Mouse (Mus musculus) midbrain, embryonic 14.5 days (tissue): ENCODE data around the gene Cerk. TPM values are rescaled to one million over a fixed set of nuclear protein-coding genes. Genes with fewer than 3 reads are reported as not detected.
"Not testable (repeated sequence)": the region's sequence is repeated elsewhere in the genome, so short reads cannot be mapped to it uniquely, and the experiment has no call there.

Experiments
- ATAC-seq: fragments of 200-750 bp; cut with Nextera tagmentation; 2 replicates; pipeline ENCODE4 v1.8.0; 2017; ENCODE audit warnings: moderate number of reproducible peaks, moderate library complexity; ENCODE audit not compliant: low FRiP score, low TSS enrichment
- DNase-seq: peaks from one replicate; pipeline ENCODE4 v3.0.0-alpha.2; 2015
- H3K27ac ChIP-seq: fragments of 300-500 bp; sonication (generic); replicated peaks from 2 replicates; pipeline ENCODE4 v1.5.1; 2014; ENCODE audit warnings: mild to moderate bottlenecking, low read depth, low read length, moderate library complexity
- H3K27me3 ChIP-seq: fragments of 300-500 bp; sonication (generic); 2 replicates; pipeline ENCODE4 v1.6.1; 2014; ENCODE audit warnings: low read length, control low read depth, mixed read lengths; ENCODE audit not compliant: control insufficient read depth, insufficient read depth
- H3K36me3 ChIP-seq: fragments of 300-500 bp; sonication (generic); 2 replicates; pipeline ENCODE4 v1.6.1; 2014; ENCODE audit warnings: low read length, control low read depth; ENCODE audit not compliant: control insufficient read depth, insufficient read depth
- H3K4me1 ChIP-seq: fragments of 300-500 bp; sonication (generic); 2 replicates; pipeline ENCODE4 v1.6.1; 2014; ENCODE audit warnings: mild to moderate bottlenecking, antibody characterized with exemption, low read length, control low read depth; ENCODE audit not compliant: control insufficient read depth, insufficient read depth
- H3K4me2 ChIP-seq: fragments of 300-500 bp; sonication (generic); 2 replicates; pipeline ENCODE4 v1.6.1; 2014; ENCODE audit warnings: mild to moderate bottlenecking, low read length, moderate library complexity
- H3K4me3 ChIP-seq: fragments of 300-500 bp; sonication (generic); replicated peaks from 2 replicates; pipeline ENCODE4 v1.5.1; 2014; ENCODE audit warnings: low read depth, low read length
- H3K9ac ChIP-seq: fragments of 300-500 bp; sonication (generic); replicated peaks from 2 replicates; pipeline ENCODE4 v1.6.1; 2014; ENCODE audit warnings: mild to moderate bottlenecking, low read length, moderate library complexity
- H3K9me3 ChIP-seq: fragments of 300-500 bp; sonication (generic); 2 replicates; pipeline ENCODE4 v1.6.1; 2016; ENCODE audit warnings: low read length, control low read depth, mixed read lengths; ENCODE audit not compliant: control insufficient read depth
- WGBS: fragments of 180-500 bp; shearing (Covaris S2); extraction: QIAGEN DNeasy Blood & Tissue Kit; methylation state at CpG from one replicate; pipeline ENCODE4 v1.1.7; 2014; 5-methylcytosine and 5-hydroxymethylcytosine counted together
- polyA plus RNA-seq: library from polyadenylated mRNA; unstranded; fragments of >200 nt; fragmentation: Nextera tagmentation; extraction: Ambion mirVana; gene quantifications from 2 replicates; pipeline ENCODE4 v1.2.1, GENCODE M21; 2014

The Cerk gene
- polyA plus RNA-seq, 1 experiment from 2014 or later, result 23.5 TPM

DNA sequence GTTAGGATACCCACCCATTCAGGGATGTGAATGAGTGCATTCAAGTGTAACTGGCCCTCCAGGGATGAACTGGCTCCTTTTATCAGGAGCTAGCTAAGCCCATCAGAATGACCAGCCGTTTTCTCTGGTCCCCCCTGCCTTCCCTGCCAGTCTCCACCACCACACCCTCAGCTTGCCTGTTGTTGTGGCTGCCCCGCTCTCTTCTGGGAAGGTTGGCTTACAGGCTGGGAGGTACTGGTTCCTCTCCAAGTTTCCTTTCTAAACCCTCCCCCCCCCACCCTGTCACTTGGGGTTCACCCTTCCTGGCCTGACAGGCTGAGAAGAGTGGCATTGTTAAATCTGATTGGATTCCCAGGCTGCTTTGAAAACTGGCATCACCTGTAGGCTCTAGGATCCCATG lies 88.1 kb downstream of the Cerk start:
- H3K9me3 ChIP-seq, result no peaks in the 10 kb centered on the region
- H3K27me3 ChIP-seq, result no peaks in the 10 kb centered on the region
- DNase-seq (no peak), ATAC-seq (no peak)
- H3K4me1 ChIP-seq, result no peaks in the 10 kb centered on the region
- no peak overlapping the region for H3K9ac ChIP-seq
- WGBS, result 23% methylated on average over 2 of the region's 2 CpGs
- H3K36me3 ChIP-seq, result peaks cover 34% of the 10 kb centered on the region
- H3K4me3 ChIP-seq, result no peak overlapping the region
- no peak overlapping the region for H3K4me2 ChIP-seq
- H3K27ac ChIP-seq, result no peak overlapping the region

DNA sequence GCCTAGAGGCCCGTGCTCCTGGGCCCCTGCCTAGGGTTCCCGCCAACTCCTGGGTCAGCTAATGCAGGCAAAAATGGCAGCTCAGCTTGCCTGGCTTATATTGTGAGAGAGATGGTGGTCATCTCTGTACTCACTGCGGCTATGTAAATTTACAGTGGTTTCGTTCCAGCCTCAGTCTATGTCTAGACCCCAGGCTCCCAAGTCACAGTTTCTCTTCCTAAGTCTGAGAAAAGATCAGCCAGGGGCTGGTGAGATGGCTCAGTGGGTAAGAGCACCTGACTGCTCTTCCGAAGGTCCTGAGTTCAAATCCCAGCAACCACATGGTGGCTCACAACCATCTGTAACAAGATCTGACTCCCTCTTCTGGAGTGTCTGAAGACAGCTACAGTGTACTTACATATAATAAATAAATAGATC lies 89.3 kb downstream of the Cerk start:
- H3K4me1 ChIP-seq, H3K9ac ChIP-seq, H3K9me3 ChIP-seq, DNase-seq, ATAC-seq, H3K4me3 ChIP-seq, H3K4me2 ChIP-seq, H3K27me3 ChIP-seq, H3K27ac ChIP-seq: not testable (repeated sequence)
- WGBS, result 95% methylated on average over 5 of the region's 5 CpGs
- peaks cover 37% of the 10 kb centered on the region for H3K36me3 ChIP-seq

DNA sequence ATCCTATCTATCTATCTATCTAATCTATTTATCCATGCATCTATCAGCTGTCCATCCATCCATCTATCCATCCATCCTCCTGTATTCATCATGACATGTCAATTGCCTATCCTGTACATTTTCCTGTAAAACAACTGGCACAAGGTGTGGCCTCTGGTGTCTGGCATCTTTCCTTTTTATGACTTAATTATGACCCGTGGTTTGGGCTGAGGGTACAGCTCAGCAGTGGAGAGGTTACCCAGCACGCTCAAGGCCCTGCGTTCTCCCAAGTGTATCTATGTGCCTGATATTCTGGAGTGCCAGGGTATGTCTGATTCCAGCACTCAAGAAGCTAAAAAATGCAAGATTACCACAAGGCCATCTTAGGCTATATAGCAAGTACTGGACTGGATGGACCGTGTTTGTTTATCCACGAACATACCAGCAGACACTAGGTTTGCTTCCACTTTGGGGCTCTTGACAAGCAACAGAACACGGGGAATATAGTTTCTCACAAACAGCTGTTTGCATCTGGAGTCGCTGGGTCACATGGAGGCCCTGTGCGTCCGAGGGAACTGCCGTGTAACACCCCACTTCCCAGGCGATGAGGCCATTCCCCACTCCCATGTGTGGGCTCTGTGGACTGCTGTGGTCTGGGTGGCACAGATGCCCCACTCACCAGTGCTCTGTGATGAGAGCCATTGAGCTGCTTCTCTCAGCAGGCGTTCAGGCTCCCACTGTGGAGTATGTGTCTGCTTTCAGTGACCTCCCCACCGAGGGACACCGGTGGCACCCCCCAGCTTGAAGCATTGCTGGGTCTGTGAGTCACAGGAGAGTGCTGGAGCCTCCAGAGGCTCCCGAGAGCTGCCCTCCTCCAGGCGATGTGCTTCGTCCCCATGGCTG lies 90.0 kb downstream of the Cerk start:
- 94% methylated on average over 17 of the region's 17 CpGs for WGBS
- H3K36me3 ChIP-seq, result peaks cover 35% of the 10 kb centered on the region
- no peak overlapping the region for H3K9ac ChIP-seq
- no peaks in the 10 kb centered on the region for H3K27me3 ChIP-seq
- no peak overlapping the region for H3K4me3 ChIP-seq
- H3K27ac ChIP-seq, result no peak overlapping the region
- no peak for ATAC-seq
- no peak overlapping the region for H3K4me2 ChIP-seq
- no peaks in the 10 kb centered on the region for H3K9me3 ChIP-seq
- H3K4me1 ChIP-seq, result 0 out of 2 replicates have a peak, but pooled peaks cover 2% of the 10 kb centered on the region
- DNase-seq, result no peak

DNA sequence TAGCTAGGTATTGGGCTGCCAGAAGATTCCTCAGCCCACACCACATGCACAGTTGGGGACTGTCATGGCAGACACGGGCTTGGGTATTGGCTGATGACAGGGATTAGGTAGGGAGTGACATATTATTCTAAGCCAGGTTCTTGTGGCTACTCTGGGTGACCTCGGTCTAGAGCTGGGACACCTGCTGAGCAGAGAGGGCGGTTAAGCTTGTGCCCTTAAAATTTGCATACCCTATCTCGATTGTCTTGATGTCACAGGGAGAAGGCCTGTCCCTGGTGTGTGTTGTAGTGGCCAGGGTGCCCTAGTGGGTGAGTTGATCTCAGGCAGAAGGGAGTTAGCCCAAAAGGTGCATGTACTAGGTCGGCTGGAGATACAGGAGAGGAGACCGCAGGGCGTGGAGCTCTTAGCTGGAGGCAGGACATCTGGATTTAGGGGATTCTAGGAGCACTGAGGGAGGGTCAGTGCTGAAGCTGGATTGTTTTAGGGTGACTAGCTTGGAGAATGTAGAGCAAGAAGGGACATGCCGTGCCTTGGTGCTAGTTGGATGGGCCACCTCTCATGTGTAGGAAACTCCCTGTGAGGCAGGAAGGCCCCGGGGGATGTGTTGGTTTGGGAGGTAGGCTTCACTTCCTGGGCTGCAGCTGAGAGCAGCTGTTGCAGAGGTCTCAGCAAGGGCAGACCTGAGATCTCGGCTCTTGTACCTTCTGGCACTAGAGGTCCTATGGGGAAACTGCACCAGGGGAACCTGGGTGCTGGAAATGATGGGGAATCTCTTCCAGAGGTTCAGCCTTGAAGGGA lies 91.4 kb downstream of the Cerk start:
- H3K9me3 ChIP-seq, result no peaks in the 10 kb centered on the region
- WGBS, result 76% methylated on average over 10 of the region's 10 CpGs
- ATAC-seq (no peak), DNase-seq (no peak)
- H3K4me1 ChIP-seq, result peaks cover 7% of the 10 kb centered on the region; the same call in 1 of the 2 replicates
- H3K27me3 ChIP-seq, result no peaks in the 10 kb centered on the region
- no peak overlapping the region for H3K27ac ChIP-seq
- H3K9ac ChIP-seq, result no peak overlapping the region
- no peak overlapping the region for H3K4me2 ChIP-seq
- H3K4me3 ChIP-seq, result no peak overlapping the region
- H3K36me3 ChIP-seq, result peaks cover 27% of the 10 kb centered on the region

DNA sequence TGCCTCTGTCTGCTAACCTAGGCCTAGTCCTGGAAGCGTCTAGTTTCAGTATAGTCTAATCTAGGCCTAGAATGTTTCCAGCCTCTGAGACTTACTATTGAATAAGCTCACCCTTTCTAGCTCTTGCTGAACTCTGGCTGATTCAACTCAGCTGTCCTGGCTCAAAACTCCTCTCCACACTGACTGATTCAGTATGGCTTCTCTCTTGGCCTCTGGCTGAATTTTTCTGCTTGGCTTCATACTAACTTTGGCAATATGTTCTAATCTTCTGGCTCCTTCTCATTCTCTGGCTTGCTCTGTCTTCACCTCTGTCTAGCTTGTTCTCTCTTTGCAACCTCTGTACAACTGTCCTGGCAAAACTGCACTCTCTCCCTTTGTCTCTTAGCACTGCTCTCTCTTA lies 92.7 kb downstream of the Cerk start:
- Histone ChIP-seq H3K27ac (no peak overlapping the region), H3K4me3 (no peak overlapping the region), H3K4me1 (peaks cover 11% of the 10 kb centered on the region; the same call in 1 of the 2 replicates), H3K9me3 (no peaks in the 10 kb centered on the region), H3K9ac (no peak overlapping the region), H3K27me3 (no peaks in the 10 kb centered on the region), H3K36me3 (peaks cover 24% of the 10 kb centered on the region), H3K4me2 (no peak overlapping the region)
- ATAC-seq (no peak), DNase-seq (no peak)
- 94% methylated on average over 1 of the region's 1 CpGs for WGBS

DNA sequence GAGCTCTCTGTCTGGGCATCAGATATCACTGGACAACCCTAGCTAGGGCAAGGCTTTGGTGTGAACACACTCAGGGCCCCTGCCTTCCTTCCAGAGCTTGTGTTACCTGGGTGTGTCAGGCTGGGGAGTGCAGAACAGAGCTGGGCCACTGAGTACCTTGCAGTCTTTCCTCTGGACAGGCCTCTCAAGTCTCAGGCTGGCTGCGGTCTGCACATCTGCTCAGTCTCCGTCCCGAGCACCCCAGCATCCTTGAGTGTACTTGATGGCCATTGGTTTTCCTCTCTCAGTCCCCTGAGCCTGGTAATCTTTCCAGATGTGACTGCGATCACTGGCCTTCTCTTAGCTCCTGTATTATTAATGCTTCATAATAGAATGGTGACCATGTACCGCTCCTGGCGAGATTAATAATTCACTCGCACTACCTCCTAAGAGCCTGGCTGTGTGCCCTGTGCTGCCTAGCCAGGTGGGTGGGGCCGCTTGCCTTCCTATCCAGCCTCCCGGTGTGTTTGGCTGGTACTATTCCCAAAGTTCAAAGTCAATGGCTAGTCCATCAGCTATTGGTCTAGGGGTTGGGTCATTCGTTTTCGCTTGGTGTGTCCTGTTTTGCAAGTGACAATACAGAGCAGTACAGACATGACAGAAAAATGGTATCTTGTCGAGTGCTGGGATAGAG lies 93.8 kb downstream of the Cerk start:
- ATAC-seq (no peak), DNase-seq (no peak)
- H3K36me3 ChIP-seq, result peaks cover 24% of the 10 kb centered on the region
- H3K4me1 ChIP-seq, result peaks cover 21% of the 10 kb centered on the region
- no peak overlapping the region for H3K4me3 ChIP-seq
- H3K4me2 ChIP-seq, result no peak overlapping the region
- H3K9ac ChIP-seq, result no peak overlapping the region; the same call in 1 of the 2 replicates
- WGBS, result 87% methylated on average over 12 of the region's 12 CpGs
- H3K9me3 ChIP-seq, result no peaks in the 10 kb centered on the region
- no peak overlapping the region for H3K27ac ChIP-seq
- H3K27me3 ChIP-seq, result no peaks in the 10 kb centered on the region

DNA sequence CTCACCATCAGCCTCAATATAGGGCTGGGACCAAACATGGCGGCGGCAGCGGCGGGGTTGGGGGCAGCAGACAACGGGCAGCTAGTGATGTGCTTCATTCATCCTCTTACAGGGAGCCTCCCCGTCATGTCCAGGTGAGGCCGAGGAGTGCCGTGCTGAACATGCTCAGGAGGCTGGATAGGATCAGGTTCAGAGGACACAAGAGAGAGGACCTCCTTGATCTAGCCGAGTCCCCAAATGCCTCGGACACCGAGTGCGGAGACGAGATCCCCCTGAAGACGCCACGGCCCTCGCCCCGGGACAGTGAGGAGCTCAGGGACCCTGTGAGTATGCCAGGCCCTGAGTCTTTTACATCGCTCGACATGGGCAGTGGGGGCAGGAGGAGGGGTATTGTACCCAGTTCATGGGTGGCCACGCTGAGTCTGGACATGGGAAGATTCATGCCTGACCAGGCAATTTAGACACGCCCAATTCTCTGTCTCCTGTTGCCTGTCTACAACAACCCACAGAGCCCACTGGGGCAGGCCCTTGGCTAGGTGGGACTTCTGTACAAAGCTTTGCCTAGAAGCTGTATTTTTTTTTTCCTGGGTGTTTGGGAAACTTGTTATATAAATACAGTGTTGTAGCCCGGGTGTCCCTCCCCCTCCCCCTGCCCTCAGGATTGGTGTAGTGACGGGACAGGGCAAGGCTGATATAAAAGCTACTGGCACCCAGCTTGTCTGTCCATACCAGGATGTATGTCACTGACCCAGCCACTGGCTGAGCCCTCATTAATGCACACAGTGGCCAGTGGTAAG lies 94.5 kb downstream of the Cerk start:
- Histone ChIP-seq H3K27me3 (no peaks in the 10 kb centered on the region), H3K4me2 (no peak overlapping the region), H3K36me3 (peaks cover 24% of the 10 kb centered on the region), H3K9me3 (no peaks in the 10 kb centered on the region), H3K9ac (no peak overlapping the region), H3K4me1 (peaks cover 29% of the 10 kb centered on the region), H3K27ac (no peak overlapping the region), H3K4me3 (no peak overlapping the region)
- no peak for DNase-seq
- ATAC-seq, result no peak
- 92% methylated on average over 23 of the region's 23 CpGs for WGBS

DNA sequence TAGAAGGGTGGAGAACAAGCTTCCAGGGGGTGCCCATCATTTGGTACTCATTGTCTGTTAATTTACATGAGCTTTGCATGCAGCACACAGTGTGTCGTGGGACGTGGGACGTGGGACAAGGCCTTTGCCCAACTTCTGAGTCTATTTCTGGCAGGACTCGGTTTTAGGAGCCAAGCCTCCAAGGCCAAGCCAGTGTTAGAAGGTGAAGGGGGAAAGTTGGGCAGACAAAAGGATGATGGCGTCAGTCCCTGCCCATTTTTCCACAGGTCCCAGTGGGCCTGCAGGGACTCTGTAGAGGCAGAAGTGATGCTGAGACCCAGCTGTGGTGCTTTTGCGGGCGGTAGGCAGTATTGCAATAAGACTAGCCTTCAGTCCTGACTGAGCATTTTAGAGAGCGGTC lies 95.4 kb downstream of the Cerk start:
- WGBS, result 90% methylated on average over 8 of the region's 8 CpGs
- Histone ChIP-seq H3K27ac (no peak overlapping the region), H3K4me2 (no peak overlapping the region), H3K9ac (no peak overlapping the region), H3K27me3 (no peaks in the 10 kb centered on the region), H3K36me3 (peaks cover 24% of the 10 kb centered on the region), H3K4me3 (no peak overlapping the region), H3K9me3 (no peaks in the 10 kb centered on the region), H3K4me1 (peaks cover 37% of the 10 kb centered on the region)
- DNase-seq, result no peak
- ATAC-seq, result no peak
